Mouse (Mus musculus) kidney, adult 2 months (tissue): ENCODE data around the gene Chrng. TPM values are rescaled to one million over a fixed set of nuclear protein-coding genes. Genes with fewer than 3 reads are reported as not detected.

Experiments
- DNase-seq: peaks from one replicate; pipeline ENCODE4 v3.0.0; 2021
- H3K27ac ChIP-seq: fragments of 200-500 bp; 2 replicates; pipeline ENCODE4 v1.5.1; 2012; ENCODE audit warnings: low read depth, low read length, control low read depth, inconsistent platforms; ENCODE audit not compliant: insufficient read depth
- H3K27me3 ChIP-seq: fragments of 200-500 bp; replicated peaks from 2 replicates; pipeline ENCODE4 v1.6.1; 2012; ENCODE audit warnings: mild to moderate bottlenecking, moderate library complexity, low read length, inconsistent platforms; ENCODE audit not compliant: control insufficient read depth, insufficient read depth
- H3K36me3 ChIP-seq: fragments of 200-500 bp; 2 replicates; pipeline ENCODE4 v1.6.1; 2012; ENCODE audit warnings: mild to moderate bottlenecking, moderate library complexity, low read length, inconsistent platforms; ENCODE audit not compliant: control insufficient read depth, insufficient read depth
- H3K4me1 ChIP-seq: fragments of 200-500 bp; 2 replicates; pipeline ENCODE4 v1.6.1; 2011; ENCODE audit warnings: low read length; ENCODE audit not compliant: control insufficient read depth, insufficient read depth
- H3K4me3 ChIP-seq: fragments of 200-500 bp; 2 replicates; pipeline ENCODE4 v1.5.1; 2011; ENCODE audit warnings: mild to moderate bottlenecking, low read depth, low read length, control low read depth; ENCODE audit not compliant: insufficient read depth
- CTCF ChIP-seq: fragments of 200-500 bp; conservative IDR thresholded peaks from 2 replicates; pipeline ENCODE4 v1.5.1; 2011; ENCODE audit warnings: low read depth, mild to moderate bottlenecking, control low read depth, low read length, moderate library complexity, mixed read lengths; ENCODE audit not compliant: insufficient read depth, insufficient read length
- POLR2A ChIP-seq: fragments of 200-500 bp; IDR thresholded peaks from one replicate; pipeline ENCODE4 v1.6.1; 2011; ENCODE audit warnings: low read depth, low read length, control low read depth
- WGBS: fragments of 180-500 bp; shearing (Covaris S2); methylation state at CpG from one replicate; pipeline ENCODE4 v1.1.7; 2018; 5-methylcytosine and 5-hydroxymethylcytosine counted together
- polyA plus RNA-seq: library from polyadenylated mRNA; depleted of rRNA; stranded (reverse); fragments of >200 nt; gene quantifications from 2 replicates; pipeline ENCODE4 v1.2.3, GENCODE M21; 2012

Chrng gene
- polyA plus RNA-seq, 1 experiment: not detected

GRCm38 (mm10) chr1:87183998-87184750 lies 20.3 kb upstream of the Chrng start:
- no peak for TF ChIP-seq CTCF
- TF ChIP-seq POLR2A: no peak
- WGBS: 30% methylated on average over 15 of the region's 15 CpGs
- DNase-seq: no peak
- Histone ChIP-seq H3K4me3 (no peak overlapping the region), H3K27me3 (0 out of 2 replicates have a peak, but pooled peaks cover 1% of the 10 kb centered on the region), H3K27ac (no peak overlapping the region), H3K36me3 (no peaks in the 10 kb centered on the region), H3K4me1 (no peaks in the 10 kb centered on the region)

- Histone ChIP-seq H3K36me3 (no peaks in the 10 kb centered on the region), H3K4me3 (no peak overlapping the region), H3K4me1 (no peaks in the 10 kb centered on the region), H3K27ac (no peak overlapping the region), H3K27me3 (0 out of 2 replicates have a peak, but pooled peaks cover 1% of the 10 kb centered on the region)
- peak; percentile 76 for DNase-seq
- 8% methylated on average over 20 of the region's 20 CpGs for WGBS
- no peak for TF ChIP-seq POLR2A
- peak; percentile 77 for TF ChIP-seq CTCF
Observed at GRCm38 (mm10) chr1:87184751-87185139, 19.7 kb upstream of the Chrng start.

- TF ChIP-seq POLR2A (no peak), CTCF (no peak)
- H3K36me3 ChIP-seq: no peaks in the 10 kb centered on the region
- 28% methylated on average over 13 of the region's 13 CpGs for WGBS
- no peak for DNase-seq
- no peaks in the 10 kb centered on the region for H3K4me1 ChIP-seq
- no peak overlapping the region for H3K4me3 ChIP-seq
- 0 out of 2 replicates have a peak, but pooled peaks cover 1% of the 10 kb centered on the region for H3K27me3 ChIP-seq
- no peak overlapping the region for H3K27ac ChIP-seq
Observed at GRCm38 (mm10) chr1:87185526-87185925, 18.9 kb upstream of the Chrng start.

GRCm38 (mm10) chr1:87186261-87187036 lies 18.0 kb upstream of the Chrng start:
- no peak overlapping the region for H3K27ac ChIP-seq
- no peak for DNase-seq
- H3K27me3 ChIP-seq: 0 out of 2 replicates have a peak, but pooled peaks cover 1% of the 10 kb centered on the region
- H3K4me3 ChIP-seq: peak overlapping the region; percentile 64
- H3K4me1 ChIP-seq: no peaks in the 10 kb centered on the region
- 3% methylated on average over 54 of the region's 54 CpGs for WGBS
- TF ChIP-seq CTCF: no peak
- TF ChIP-seq POLR2A: no peak
- H3K36me3 ChIP-seq: no peaks in the 10 kb centered on the region

- H3K27me3 ChIP-seq: 0 out of 2 replicates have a peak, but pooled peaks cover 1% of the 10 kb centered on the region
- H3K4me3 ChIP-seq: peak overlapping the region; percentile 64
- H3K36me3 ChIP-seq: no peaks in the 10 kb centered on the region
- DNase-seq: peak; percentile 67
- TF ChIP-seq POLR2A (no peak), CTCF (peak; percentile 84)
- no peaks in the 10 kb centered on the region for H3K4me1 ChIP-seq
- no peak overlapping the region for H3K27ac ChIP-seq
- WGBS: under 1% methylated on average over 15 of the region's 15 CpGs
Observed at GRCm38 (mm10) chr1:87187037-87187355, 17.5 kb upstream of the Chrng start.

- Histone ChIP-seq H3K27me3 (0 out of 2 replicates have a peak, but pooled peaks cover 1% of the 10 kb centered on the region), H3K4me3 (no peak within 1 kb of the TSS), H3K4me1 (no peaks in the 10 kb centered on the region), H3K36me3 (no peaks in the 10 kb centered on the region), H3K27ac (no peak within 1 kb of the TSS)
- TF ChIP-seq POLR2A (no peak), CTCF (no peak)
- no peak for DNase-seq
- 52% methylated on average over 4 of the region's 4 CpGs for WGBS
Observed at GRCm38 (mm10) chr1:87190429-87190828, 14.0 kb upstream of the Chrng start, which contains the start of gene Chrnd. Chrnd (plus strand) TSS chr1:87190607.

GRCm38 (mm10) chr1:87197296-87197695 lies 7.2 kb upstream of the Chrng start:
- 76% methylated on average over 9 of the region's 9 CpGs for WGBS
- Histone ChIP-seq H3K4me1 (no peaks in the 10 kb centered on the region), H3K36me3 (no peaks in the 10 kb centered on the region), H3K27ac (no peak overlapping the region), H3K4me3 (no peak overlapping the region), H3K27me3 (no peaks in the 10 kb centered on the region)
- DNase-seq: no peak
- TF ChIP-seq POLR2A: no peak
- no peak for TF ChIP-seq CTCF
